Mouse (Mus musculus) frontal cortex, adult (tissue): ENCODE measurements around the gene Ptges.

Experiments used
- ATAC-seq: cut with Nextera tagmentation; 2 replicates; pipeline ENCODE4 v1.9.2; 2017; ENCODE audit warnings: mild to moderate bottlenecking, moderate library complexity, mixed read lengths; ENCODE audit not compliant: low TSS enrichment

The Ptges gene

DNA sequence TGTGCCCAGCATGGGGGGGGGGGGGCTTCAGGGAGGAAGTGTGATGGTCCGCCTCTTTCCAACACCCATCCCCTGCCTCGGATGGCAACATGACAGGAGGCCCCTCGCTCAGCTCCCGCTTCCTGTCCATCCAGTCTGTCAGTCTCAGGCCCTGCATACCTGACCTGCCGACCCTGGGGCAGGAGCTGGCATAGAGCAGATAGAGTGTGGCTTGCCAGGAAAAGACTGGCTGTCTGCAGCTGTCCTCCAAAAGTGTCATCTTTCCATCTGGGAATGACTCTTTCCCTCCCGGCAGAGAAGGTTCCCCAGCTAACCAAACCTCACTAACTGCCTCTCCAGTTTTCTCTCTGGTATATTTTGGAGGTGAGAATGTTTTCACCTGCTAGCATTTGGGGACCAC lies 79.1 kb downstream of the Ptges start:
- no peak for ATAC-seq

DNA sequence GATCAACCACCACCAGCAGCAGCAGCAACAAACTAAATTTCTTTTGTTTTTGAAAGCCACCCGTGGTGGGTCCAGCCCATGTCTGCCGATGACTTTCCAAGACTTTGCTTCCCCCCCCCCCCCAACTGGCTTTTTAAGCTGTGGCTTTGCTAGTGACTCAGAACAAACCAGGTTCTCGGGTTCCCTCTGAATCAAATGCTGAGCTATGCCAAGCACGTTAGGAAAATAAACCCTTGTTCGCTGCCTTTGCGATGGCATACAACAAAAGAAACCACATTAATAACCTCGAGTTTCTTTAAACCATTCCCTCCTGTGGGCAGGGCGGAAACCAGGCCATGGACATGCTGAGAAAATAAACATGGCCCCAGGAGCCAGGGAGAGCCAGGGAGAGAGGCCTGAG lies 81.5 kb downstream of the Ptges start:
- ATAC-seq = no peak

DNA sequence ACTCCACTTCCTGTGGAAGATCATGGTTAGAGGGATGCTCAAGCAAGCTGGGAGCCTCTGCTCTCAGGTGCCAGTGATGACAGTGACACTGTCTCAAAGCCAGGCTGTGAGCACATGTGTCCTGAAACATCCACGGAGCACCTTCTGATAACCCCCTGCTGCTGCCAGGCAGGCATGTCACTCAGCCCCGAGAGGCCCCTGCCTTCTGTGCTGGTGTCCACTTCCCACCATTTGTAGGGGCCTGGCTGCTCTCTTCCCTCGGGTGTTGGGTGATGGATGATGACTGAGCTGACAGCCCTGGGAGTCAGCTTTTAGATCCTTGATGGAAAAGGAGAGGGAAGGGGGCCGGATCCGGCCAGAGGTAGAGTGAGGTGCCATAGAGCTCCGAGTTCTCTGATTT lies 82.9 kb downstream of the Ptges start:
- no peak for ATAC-seq

DNA sequence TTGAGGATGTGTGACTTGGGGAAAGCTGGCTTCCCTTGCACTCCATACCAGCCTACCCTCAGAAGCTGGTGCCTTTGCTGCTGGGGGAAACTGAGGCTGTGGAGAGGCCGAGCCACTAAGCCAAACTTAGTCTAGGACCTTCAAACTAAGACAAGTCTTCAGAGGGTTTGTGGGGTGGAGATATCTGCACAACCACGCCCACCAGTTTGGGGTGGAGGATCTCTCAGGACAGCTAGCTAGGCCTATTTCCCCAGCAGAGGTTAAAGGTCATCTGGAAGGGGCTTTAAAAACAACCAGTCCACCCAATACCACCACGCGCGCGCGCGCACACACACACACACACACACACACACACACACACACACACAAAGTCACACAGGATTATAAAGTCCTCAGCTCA lies 83.4 kb downstream of the Ptges start:
- no peak for ATAC-seq

DNA sequence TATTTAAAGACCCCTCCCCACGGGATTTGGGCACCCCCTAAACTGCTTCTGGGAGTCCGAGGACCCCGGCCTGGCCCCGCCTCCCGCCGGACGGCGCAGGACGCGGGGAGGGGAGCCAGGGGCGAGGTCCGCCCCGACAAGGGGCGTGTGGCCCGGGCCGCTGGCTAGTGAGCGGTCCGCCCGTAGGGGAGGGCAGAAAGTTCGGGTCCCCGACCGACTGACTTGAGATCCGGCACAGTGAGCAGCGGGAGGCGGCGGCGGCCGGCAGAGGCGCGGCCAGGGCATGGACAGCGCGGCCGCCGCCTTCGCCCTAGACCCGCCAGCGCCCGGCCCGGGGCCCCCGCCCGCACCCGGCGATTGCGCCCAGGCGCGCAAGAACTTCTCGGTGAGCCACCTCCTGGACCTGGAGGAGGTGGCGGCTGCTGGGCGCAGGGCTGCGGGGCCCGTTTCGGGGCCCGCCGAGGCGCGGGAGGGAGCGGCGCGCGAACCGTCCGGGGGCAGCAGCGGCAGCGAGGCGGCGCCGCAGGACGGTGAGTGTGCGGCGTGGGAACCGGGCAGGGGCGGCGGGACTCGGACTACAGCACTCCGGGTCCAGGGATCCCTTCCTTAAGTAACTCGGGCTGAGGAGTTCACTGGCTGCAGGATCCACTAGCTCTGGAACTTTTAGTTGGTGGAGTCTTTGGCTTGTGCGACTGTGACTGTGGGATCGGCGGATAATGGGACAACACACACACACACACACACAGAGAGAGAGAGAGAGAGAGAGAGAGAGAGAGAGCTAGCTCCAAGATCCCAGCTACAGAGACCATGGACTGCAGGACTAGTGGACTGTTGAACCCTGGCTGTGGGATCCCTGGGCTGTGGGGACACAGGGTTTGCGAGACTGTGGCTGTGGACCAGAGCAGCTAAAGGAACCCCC lies 84.3 kb downstream of the Ptges start:
- ATAC-seq = no peak; the same call in 1 of the 2 replicates

DNA sequence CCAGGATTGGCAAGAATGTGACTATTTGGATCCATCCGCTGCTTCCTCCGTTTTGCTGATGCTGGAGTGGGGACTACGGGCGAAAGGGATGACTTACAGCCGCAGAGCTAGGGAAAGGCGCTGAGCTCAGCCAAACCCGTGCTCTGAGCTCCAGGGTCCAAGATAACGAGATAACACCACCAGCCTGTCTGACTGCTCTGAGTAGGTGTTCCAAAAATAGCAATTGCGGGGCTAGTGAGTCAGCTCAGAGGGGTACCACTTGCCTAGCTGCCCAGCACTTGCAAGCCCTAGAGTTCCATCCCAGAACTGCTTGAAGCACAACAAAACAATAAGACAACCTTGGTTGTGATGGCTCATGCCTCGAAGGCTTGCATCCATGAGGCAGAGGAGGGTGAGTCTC lies 87.0 kb downstream of the Ptges start:
- no peak; the same call in 1 of the 2 replicates for ATAC-seq
